Mouse (Mus musculus) activated CD4-positive, CD25-positive, alpha-beta regulatory T cell, adult 4 months (primary cell): Measurements from ENCODE around the gene Gm49322. TPM values are rescaled to one million over a fixed set of nuclear protein-coding genes. Genes with fewer than 3 reads are reported as not detected.
"Not testable (repeated sequence)": the region's sequence is repeated elsewhere in the genome, so short reads cannot be mapped to it uniquely, and the experiment has no call there.

Source experiments
- ATAC-seq: one replicate; pipeline ENCODE4 v1.8.0; 2017
- polyA plus RNA-seq, 2 experiments: library from polyadenylated mRNA; unstranded; fragments of 100-300 nt; shearing (Covaris generic); gene quantifications; one replicate each; pipeline ENCODE4 v1.2.1; 2017

The Gm49322 gene
- polyA plus RNA-seq = 10 to 100 TPM in 1 of 2 experiments, 1 to 10 TPM in 1; 9.5 to 11.5 TPM

DNA sequence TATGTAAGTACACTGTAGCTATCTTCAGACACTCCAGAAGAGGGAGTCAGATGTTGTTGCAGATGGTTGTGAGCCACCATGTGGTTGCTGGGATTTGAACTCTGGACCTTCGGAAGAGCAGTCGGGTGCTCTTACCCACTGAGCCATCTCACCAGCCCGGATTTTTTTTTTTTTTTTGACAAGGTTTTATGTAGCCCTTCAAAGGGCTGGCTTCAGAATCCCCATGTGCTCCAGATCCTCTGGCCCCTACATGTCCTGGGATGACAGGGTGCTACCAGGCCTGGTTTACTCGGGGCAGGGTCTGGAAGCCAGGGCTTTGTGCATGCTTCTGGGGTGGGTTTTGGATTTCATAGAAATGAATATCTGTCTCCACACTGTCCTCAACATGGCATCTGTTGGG, at the start of gene Gm49322:
Gm49322 (plus strand) TSS at position 301 of the 400 bp plus-strand sequence.
- not testable (repeated sequence) for ATAC-seq

DNA sequence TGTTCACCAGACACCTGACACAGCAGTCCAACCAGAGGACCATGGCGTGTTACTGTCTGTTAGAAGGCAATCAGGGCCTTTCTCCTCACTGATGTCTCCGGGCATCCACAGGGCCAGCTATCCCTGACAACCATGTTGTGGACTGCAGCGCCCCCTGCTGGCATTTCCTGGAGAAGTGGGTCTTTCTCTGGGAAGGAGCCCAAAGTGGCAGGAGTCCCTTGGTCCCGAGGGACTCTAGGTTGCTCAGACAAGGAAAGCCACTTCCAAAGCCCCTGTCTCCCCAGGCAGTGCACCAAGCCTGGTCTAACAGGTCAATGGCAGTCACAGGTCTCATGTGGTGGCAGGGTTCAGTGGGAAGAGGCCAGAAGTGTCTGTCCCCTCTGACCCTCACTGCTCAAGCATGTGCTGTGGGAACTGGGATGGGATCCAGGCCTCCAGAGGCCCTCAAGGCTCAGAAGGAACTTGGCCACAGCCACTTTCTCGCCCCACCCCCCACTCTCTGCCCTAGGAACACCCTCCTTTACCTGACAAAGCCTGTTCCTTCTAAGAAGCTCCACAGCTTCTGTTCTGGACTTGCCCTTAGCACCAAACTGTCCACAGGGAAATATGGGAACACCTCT, 48.4 kb upstream of the Gm49322 start:
- ATAC-seq = no peak

DNA sequence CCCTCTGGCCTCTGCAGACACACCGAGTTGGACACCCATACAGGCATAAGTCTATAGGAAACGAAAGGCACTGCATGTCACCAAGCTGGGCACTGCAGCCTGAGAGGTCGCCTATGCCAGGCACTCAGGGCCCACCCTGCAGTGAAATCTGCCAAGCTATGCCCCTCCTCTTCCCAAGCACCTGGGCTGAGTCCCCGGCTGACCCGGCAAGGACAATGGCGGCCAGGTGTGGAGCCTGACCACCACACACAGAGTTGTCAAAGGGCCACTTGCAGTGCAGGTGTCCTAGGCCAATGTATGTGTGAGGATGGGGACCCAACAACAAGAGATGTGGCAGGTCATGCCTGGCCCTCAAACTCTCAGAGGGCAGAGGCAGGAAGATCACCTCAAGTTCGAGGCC, 46.4 kb upstream of the Gm49322 start:
- ATAC-seq = no peak

DNA sequence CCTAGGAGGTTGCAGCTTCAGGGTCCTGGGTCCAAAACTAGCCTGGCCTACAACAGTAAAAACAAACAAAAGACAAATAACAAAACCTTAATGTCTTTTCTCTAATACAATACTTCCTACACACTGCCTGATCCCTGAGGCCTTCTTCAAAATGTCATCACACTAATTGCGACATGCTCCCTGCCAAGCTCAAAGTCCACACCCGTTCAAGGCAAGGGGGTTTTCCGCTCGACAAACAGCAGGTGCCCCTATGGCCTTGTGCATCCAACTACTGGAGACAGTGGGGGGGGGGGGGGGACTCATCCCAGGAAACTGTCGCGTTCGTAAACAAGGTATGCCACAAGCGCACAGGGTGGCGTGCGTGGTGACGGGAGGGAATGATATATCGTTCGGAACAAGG, 45.2 kb upstream of the Gm49322 start:
- no peak for ATAC-seq

DNA sequence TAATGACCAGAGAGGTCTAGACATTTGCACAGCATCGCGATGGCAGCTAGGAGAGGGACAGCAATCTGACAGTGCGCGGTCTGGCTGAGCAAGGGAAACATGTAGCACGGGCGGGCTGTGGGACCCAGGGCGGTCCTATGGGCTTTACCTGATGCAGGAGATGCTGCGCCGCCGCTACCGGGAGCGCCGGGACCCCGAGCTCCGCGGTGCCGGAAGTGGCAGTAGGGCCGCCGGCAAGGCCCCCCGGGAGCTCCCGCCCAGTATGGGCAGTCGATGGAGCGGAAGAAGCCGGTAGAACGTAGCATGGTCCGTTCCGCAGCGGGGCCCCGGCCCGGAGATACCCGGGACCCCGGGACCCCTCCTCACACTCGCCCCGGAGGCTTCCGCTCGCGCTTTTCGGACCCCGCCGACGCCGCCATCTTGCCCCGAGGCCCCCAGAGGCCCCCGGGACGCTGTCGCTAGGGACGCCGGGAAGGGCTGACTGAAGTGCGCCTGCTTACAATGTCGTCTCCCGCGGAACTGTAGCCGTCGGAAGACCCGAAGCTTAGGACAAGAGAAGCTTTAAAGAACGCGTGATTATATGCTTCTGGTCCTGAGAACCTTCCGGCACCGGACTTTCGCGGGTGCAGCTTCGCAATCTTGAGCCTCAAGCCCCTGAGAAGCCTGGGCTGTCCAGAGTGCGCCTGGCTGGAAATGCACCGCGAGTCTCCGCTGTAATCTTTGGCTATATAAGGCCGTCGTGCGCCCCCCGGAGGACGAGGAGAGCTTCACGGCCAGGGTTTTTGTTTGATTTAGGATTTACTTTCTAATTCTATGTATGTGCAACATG, 44.5 kb upstream of the Gm49322 start, which contains the start of gene Rexo1:
Rexo1 (minus strand) TSS at position 445 of the 829 bp plus-strand sequence.
- peak; percentile 84 for ATAC-seq

DNA sequence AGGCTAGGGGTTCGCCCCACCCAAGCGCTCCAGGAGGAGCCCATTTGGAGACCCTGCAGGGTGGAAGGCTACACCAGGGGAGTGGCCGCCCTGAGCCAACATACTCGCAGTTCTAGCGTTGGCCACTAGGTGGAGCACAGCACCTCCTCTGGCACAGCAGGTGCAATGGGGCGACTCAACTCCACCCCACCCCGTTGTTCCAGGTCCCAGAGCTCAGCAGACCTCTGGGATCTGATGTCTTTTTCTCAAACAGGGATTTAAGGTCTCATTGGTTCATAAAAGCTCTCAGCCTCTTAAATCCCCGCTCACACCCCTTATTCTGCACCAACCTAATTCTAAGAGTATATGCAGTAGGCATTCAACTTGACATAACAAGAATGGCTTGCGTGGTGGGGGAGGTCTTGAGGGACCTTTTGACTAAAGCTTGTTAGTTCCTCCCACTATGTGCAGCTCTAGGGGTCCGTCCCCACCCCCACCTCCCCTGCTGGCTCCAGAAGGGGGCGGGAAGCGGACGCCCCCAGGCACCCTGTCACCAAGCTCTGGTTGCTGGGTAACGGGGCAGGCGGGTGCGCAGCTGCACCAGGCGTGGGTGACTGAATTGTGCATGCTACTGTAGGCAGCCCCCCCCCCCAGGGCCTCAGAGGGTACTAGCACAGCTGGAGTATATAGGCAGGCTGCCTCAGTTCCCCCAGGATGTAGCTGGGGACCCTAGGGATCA, 39.3 kb upstream of the Gm49322 start:
- ATAC-seq = peak; percentile 53

DNA sequence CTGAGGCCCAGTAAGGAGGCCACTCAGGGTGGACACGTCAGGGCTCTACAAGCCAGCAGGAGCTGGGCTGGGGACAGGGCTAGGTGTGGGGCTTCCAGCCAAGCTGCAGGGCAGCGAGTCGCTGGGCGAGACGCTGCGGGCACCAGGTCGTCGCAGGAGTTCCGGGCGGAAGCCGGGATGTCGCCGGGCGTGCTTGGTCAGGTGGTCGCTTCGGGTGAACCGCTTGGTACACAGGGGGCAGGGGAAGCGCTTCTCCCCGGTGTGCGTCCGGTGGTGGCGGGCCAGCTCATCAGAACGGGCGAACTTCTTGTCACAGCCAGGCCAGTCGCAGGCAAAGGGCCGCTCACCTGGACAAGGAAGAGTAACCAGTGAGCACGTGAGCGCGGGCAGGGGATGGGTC, 36.9 kb upstream of the Gm49322 start:
- ATAC-seq = no peak

DNA sequence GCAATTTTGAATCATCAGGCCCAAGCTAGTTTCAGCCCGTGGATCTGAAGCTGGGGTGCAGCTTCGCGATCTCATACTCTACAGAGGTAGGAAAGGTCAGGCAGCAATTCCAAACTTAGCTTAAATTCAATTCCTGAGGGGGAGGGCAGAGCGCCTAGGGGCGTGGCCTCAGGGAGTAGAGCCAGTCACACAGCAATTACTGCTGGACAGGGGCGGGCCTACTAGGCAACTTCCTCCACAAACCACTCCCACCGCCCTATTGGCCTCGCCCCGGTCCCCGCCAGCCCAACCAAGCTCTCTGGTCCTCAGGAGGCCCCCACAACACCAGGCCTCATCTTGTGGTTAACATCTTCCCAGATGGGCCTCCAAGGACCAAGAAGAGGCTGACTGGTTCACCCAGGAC, 36.2 kb upstream of the Gm49322 start:
- no peak for ATAC-seq

DNA sequence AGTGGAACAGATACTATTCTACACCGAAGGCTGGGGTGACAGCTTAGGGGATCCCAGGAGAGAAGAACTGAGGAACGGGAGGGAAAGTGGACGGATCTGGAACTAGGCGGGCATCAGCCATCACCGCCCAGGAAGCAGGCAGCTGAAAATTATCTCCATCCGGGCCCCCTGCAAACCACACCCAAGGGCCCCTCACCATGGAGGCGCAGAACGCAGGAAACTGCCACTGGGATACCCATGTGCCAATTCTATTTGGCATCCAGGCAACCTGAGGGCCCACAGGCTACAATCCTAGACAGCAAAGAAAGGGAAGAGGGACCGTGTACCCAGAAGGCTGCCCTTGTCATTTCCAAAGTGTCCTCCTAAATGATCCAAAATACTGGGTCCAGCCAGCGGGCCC, 35.4 kb upstream of the Gm49322 start:
- ATAC-seq = no peak

DNA sequence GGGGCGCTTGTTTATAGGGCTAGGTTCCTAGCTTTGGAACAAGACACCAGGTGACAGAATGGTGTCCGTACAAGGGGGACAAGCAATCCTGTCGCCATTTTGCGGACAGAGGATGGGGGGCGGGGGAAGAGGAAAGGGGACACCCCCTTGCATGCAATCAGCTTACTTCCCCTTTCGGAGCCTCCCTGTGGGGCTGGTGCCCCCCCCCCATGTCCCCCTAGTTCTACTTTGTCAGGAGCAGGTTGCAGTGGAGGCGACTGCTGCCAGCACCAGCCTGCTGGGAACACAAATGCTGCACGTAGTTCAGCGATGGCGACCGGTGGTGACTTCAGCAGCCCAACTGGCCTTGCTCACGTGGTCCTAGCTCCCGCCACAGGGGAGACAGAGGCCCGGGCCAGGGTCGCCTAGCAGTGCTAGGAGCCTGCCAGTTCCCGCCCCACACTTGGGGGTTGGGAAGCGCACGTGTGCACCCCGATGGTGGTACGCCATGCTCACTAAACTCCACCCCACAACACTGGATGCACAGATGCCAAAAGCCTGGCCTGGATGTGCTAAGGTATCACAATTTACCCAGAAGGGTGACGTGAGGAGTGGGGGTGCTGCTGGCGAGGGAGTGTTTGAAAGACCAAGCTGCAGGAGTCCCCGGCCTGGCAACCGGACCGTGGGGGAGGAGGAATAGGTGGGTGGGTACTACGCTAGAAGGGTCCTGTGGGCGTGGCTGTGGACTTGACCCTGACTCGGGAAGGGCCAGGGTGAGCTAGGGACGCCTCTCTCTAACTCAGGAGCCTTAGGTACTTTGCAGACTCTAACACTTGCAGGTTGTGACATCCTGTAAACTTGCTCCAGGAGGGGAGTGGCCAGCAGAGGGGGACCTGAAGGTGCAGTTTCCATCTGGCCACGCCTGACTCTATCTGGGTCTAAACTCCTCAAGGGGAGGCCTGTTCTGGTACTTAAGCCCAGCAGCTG, 34.7 kb upstream of the Gm49322 start:
- no peak for ATAC-seq

DNA sequence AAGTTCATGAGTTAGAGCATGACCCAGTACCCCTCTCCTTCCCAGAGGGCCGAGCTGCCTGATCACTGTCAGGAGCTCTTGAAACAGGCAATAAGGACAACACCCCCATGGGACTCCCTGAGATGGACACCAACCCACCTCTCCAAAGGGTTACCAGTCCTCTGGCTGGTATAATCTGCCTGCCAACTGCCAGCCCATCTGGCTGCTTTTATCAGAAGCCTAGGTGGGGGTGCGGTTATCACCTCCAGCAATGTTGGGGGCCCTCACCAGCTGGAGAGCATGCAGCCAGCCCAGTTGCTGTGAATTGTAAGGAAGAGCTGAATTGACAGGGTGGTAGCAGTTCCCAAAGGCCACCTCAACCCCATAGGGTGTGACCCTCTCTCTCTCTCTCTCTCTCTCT, 33.3 kb upstream of the Gm49322 start:
- no peak for ATAC-seq

DNA sequence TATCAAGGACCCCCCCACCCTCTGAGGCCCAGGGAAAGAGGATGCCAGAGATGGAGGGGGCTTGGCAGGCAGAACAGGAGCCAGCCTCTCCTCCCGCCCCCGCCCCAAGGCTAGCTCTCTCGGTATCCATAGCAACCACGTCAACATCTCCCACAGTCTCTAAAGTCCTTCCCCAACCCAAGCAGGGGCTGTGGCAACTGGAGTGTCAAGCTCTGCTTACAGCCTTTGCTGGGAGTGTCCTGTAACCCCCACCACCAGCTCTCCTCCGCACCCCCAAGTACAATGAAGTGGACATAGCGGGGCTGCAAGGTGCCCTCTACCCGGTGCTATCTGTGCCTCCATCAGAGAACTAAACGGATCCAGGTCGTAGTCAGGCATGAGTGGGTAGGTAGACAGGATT, 31.9 kb upstream of the Gm49322 start:
- ATAC-seq = no peak

DNA sequence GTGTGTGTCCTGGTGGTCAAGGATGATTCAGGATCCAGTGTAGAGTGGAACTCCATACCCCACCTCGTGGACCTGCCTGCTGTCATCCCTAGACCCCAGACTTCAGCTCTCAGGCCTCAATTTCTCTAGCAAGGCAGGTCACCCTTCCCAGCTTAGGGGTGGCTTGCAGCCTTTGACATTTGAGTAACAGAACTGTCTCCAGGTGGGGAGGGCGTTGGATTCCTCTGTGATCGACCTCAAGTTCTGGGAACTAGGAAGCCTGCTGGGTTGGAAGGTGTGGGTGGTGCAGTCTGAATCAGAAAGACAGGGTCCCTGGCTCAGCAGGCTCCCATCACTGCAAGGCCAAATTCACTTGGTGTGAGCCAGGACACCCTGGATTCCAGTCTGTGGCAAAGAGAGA, 30.9 kb upstream of the Gm49322 start:
- no peak for ATAC-seq

DNA sequence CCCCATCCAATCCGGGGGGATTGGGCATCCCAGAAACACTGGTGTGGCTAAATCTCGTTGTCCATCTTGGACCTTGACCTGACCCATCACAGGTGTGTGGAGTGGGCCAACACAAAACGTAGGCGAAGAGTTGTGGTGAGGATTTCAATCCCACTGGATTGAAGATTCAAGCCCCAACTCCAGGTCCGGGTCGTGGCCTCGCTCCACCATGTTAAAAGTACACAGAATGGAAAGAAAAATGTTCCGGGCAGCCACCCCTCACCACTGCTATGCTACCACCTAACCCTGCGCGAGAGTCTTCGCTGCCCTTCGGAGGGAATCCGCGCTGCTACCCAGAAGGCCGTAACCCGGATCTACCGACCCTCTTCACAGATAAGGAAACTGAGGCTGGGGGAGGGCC, 29.9 kb upstream of the Gm49322 start:
- ATAC-seq = no peak

DNA sequence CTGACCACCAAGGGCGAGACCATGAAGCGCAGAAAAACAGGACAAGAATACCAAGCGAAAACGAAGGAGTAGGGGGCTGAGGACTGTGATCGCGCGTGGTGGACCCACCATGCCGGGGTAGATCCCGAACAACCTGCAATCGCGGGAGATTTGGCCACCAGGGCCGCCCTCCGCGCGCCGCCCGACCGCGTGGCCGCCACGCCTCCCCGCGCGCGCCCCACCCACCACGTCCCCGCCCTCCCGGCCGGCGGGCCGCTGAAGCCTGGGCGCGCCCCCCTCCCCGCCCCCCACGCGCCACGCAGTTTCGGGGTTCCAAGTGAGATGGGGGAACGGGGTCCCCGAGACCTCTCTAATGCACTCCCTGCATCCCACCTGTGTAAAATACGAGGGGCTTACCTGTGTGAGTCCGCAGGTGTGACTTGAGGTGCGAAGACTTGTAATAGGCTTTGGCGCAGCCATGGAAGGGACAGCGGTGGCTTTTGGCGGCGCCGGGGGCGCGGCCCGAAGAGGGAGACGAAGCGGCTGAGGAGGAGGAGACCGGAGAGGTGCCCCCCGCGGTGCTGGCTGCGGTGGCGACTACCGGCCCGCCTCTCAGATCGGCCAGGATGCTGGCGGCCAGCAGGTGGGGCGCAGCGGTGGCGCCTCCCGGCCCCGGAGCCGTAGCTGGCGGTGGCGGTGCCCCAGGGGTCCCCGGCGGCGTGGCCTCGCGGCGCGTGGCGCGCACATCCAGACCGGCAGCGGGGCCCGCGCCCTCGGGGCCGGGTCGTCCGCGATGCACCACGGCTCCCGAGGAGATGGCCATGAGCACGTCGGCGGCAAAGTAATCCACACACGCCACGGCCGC, 29.2 kb upstream of the Gm49322 start:
- ATAC-seq = no peak

DNA sequence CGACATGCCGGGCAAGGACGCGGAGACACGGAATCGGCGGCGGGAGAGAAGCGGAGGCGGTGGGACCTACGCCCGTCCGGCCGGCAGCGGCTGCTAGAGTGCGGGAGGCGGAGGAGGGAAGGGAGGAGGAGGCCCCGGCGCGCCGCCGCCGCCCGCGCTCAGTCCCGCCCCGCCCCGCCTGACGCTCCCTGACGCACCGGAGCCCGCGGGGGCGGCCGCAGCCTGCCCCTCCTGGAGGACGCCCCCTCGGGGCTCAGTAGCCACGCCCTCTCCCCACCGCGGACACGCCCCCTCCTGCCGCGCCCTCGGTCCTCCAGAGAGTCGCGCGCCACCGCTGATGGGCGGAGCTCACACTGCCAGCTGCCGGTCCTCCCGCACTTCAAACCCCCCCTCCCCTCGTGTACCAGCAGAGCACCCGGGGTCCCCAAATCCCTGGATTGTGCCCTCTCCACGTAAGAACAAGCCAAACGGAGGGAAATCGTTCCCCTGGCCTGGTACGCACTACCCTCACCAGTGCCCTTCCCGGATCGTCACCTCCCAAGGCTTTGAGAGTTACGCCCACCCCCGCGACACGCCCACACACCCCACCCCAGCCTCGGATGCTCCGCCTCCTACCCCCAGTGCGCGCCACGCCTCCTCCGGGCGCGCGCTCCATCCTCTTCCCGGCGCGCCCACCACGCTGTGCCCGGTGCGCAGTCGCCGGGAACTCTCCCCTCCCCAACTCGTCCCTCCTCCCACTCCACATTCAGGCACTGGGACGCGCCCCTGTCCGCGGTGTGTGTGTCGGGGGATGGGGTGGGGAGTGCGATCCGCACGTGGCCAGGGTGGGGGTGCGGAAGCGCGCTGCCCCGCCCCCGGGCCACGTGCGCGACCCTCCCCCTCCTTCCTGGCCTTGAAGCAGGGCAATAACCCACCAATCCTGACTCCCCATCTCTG, 28.4 kb upstream of the Gm49322 start, which contains the start of gene Klf16:
Klf16 (minus strand) TSS at position 127 of the 936 bp plus-strand sequence.
- ATAC-seq = peak; percentile 72

DNA sequence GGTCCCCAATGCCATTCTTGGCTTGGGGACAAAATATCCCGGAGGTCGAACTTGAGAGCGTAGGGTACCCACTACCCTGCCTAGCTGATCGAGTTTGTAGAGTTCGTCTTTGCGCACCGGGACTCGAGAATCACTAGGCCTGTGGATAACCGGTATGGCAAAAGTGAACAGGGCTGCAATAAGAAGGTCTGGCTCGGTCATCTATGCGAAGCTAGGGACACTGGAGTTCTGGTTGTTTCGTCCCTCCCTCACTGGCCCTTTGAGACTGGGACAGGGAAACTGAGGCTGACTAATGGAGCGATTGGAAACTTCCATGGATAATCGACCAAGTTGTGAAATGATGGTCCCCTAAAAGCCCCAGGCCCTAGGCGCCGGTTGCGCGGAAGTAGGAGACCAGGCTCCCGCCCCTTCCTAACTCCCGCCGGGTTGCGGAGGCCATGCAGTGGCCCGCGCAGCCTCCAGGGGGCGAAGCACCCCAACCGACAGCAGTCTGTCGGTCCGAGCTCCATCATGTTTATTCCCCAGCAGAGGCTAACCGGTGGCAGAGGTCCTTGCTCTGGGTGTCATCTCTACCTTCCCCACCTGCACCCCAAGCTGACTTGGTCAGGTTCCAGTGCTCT, 27.6 kb upstream of the Gm49322 start:
- peak; percentile 49 for ATAC-seq

DNA sequence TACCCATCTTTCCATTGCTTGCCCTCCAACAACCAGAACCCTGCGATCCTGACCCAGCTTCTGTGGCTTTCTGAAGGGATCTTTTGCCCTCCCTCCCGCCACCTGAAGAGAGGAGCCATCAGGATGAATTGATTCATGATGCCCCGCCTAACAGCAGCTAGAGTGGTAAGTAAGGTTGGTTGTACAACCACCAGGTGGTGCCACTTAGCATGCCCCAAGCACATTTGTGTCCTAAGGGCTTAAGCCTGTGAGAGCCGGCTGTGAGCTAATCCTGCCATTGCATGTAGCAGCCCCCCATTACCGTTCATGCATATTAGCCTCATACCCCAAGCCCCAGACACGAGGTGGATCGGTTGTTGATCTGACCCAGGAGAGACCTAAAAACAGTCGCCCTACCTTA, 26.9 kb upstream of the Gm49322 start:
- peak; percentile 40 for ATAC-seq

DNA sequence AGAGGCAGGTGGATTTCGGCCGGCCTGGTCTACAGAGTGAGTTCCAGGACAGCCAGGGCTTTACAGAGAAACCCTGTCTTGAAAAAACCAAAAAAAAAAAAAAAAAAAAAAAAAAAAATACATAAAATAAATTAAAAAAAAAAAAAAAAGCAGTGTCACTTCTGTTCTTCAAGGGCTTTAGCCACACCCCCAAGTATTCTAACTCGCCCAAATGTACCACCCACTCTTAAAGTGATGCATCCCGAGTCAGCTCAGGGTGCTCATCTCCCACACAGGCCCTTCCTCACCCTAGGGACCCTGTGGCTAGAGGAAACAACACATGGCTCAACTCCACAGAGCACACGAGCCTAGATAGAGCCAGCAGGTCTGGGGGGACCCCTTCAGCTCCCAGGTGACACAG, 22.8 kb upstream of the Gm49322 start:
- ATAC-seq = no peak
